Mouse (Mus musculus): ENCODE measurements around the gene Isl2.

- TF ChIP-seq CTCF (IDR thresholded peaks at IDR 0.05; ENCODE audit: low read depth, low read length) (no peak), POLR2A (IDR thresholded peaks at IDR 0.05; ENCODE audit: insufficient read depth, low read length) (no peak)
These were observed 30.1 kb downstream of the Isl2 start for GRCm38 (mm10) chr9:55568466-55569159.
